Comparison of ENCODE assay signal across 13 mouse cellular contexts in the genomic region with DNA sequence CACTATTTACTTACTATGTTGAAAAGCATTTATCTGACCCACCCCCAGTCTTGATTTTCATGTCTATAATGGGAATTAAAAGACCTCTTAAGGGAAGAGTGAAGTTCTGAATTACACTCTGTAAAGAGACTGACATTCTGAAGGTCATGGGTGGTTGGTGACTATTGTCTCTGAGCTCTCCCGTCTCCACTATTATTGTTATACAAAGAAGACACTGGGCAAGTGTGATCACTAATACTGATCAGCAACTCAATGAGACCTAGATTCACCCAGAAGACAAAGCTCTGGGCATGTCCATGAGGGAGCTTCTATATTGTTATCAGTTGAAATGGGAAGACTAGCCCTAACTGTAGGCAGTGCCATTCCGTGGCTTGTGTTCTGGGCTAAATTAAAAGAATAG.
DNase-seq lines count a peak whose midpoint lies in the region.
"Had no signal": no experiment of that assay in that cellular context is flagged by ENCODE, and none has a peak within 500 bp of the region (broad histone marks: within the 10 kb centered on the region; RNA-seq: fewer than 3 reads in every experiment).

No protein-coding gene starts in this region.

- DNase-seq in ES-CJ7 (ENCODE audit: low read depth, low spot score) (peak; percentile 89), R1 (ENCODE audit: low read depth, low spot score) (peak; percentile 77)
- no peak for DNase-seq in cerebellum, adult 8-10 months
- DNase-seq in thymus, postnatal 36 days, result no peak
- DNase-seq in spleen, postnatal 36 days (ENCODE audit: low spot score in 2 of 2), result no peak
- DNase-seq: adrenal gland, adult 8-10 months; adrenal gland, postnatal 14 days; adrenal gland, postnatal 36 days; cerebellum, adult 11-12 months; cerebellum, adult 2 months; cerebellum, adult 9-11 months; cerebellum, postnatal 36 days; embryo, embryonic 11 days had no signal

Comparison
In these comparisons a context has a peak if more than half of its experiments do, and no peak if none do; other contexts are left out.
1. DNase-seq: peak in ES-CJ7 (single experiment) and R1 (single experiment); none in cerebellum, adult 8-10 months (single experiment), thymus, postnatal 36 days (0 of 2) and spleen, postnatal 36 days (0 of 2).